Mouse (Mus musculus) bone marrow, adult 2 months (tissue): ENCODE results near the gene Pgs1.

ENCODE experiments used
- CTCF ChIP-seq: fragments of 200-500 bp; IDR thresholded peaks from 2 replicates; pipeline ENCODE4 v1.5.1; 2011; ENCODE audit warnings: low read length, control low read depth; ENCODE audit not compliant: control insufficient read depth, insufficient read depth
- POLR2A ChIP-seq: fragments of 200-500 bp; IDR thresholded peaks from 2 replicates; pipeline ENCODE4 v1.6.1; 2011; ENCODE audit warnings: low read depth, mild to moderate bottlenecking, control low read depth, low read length, borderline replicate concordance; ENCODE audit not compliant: control insufficient read depth

- TF ChIP-seq POLR2A (no peak), CTCF (no peak)
Observed at GRCm38 (mm10) chr11:117963872-117964271, 22.2 kb upstream of the Pgs1 start.
